Mouse (Mus musculus) midbrain, embryonic 12.5 days (tissue): ENCODE measurements around the gene Ccdc141. TPM values are rescaled to one million over a fixed set of nuclear protein-coding genes. Genes with fewer than 3 reads are reported as not detected.

Experiments
- ATAC-seq: fragments of 200-750 bp; cut with Nextera tagmentation; 2 replicates; pipeline ENCODE4 v1.8.0; 2017; ENCODE audit warnings: low read depth, moderate TSS enrichment, moderate library complexity; ENCODE audit not compliant: low FRiP score
- H3K27ac ChIP-seq: fragments of 300-500 bp; sonication (generic); replicated peaks from 2 replicates; pipeline ENCODE4 v1.5.1; 2016; ENCODE audit warnings: mild to moderate bottlenecking
- H3K27me3 ChIP-seq: fragments of 300-500 bp; sonication (generic); 2 replicates; pipeline ENCODE4 v1.6.1; 2016; ENCODE audit warnings: mild to moderate bottlenecking
- H3K36me3 ChIP-seq: fragments of 300-500 bp; sonication (generic); 2 replicates; pipeline ENCODE4 v1.6.1; 2016
- H3K4me1 ChIP-seq: fragments of 300-500 bp; sonication (generic); 2 replicates; pipeline ENCODE4 v1.6.1; 2016
- H3K4me2 ChIP-seq: fragments of 300-500 bp; sonication (generic); replicated peaks from 2 replicates; pipeline ENCODE4 v1.6.1; 2016; ENCODE audit warnings: mild to moderate bottlenecking, moderate library complexity
- H3K4me3 ChIP-seq: fragments of 300-500 bp; sonication (generic); 2 replicates; pipeline ENCODE4 v1.5.1; 2016; ENCODE audit warnings: mild to moderate bottlenecking
- H3K9ac ChIP-seq: fragments of 300-500 bp; sonication (generic); replicated peaks from 2 replicates; pipeline ENCODE4 v1.6.1; 2016; ENCODE audit warnings: mild to moderate bottlenecking, moderate library complexity
- H3K9me3 ChIP-seq: fragments of 300-500 bp; sonication (generic); 2 replicates; pipeline ENCODE4 v1.6.1; 2016; ENCODE audit warnings: mild to moderate bottlenecking
- WGBS: fragments of 180-500 bp; shearing (Covaris S2); methylation state at CpG from one replicate; pipeline ENCODE4 v1.1.7; 2016; 5-methylcytosine and 5-hydroxymethylcytosine counted together
- polyA plus RNA-seq: library from polyadenylated mRNA; unstranded; fragments of >200 nt; fragmentation: Nextera tagmentation; extraction: Ambion mirVana; gene quantifications from 2 replicates; pipeline ENCODE4 v1.2.1, GENCODE M21; 2016

Gene Ccdc141
- polyA plus RNA-seq, 1 experiment from 2014 or later = 4.7 TPM

DNA sequence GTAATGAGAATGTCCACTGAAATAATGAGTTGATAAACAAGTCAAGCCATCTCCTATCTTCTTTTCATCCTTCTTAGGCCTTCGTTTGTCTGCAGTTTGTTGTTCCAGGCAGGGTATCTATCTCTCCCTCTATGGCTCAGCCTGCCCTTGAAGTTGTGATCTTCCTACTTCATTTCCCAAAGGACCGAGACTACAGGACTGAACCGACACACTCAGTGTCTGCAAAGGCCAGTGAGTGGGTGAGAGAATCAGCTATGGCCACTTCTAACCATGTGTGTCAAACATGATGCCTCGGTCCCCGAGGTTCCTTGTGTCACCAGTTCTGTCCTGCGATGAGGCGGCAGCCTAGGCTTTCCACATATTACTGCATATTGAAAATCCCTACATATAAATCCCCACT, 19.2 kb upstream of the Ccdc141 start:
- Histone ChIP-seq H3K4me3 (no peak overlapping the region), H3K36me3 (peaks cover 58% of the 10 kb centered on the region), H3K27me3 (no peaks in the 10 kb centered on the region), H3K4me2 (no peak overlapping the region), H3K27ac (no peak overlapping the region), H3K9me3 (no peaks in the 10 kb centered on the region), H3K9ac (no peak overlapping the region), H3K4me1 (no peaks in the 10 kb centered on the region)
- 94% methylated on average over 7 of the region's 7 CpGs for WGBS
- no peak for ATAC-seq

DNA sequence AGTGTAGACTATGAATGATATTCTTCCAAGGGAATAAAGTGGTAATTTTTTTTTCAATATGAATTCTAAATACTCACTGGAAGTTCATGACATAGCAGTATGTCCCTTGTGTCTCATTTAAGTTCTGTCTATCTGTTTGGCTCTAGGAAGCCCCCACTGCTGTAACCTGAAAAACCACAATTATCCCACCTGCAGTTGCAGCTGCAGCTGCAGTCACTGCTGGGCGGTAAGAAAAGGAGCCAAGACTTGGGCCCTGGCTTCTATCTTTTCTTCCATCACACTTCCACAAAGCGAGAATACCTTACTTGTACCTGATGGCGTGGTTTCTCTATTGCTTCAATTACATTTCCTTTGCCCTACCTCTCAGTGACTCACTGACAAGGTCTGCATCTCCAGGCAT, 17.1 kb upstream of the Ccdc141 start:
- H3K36me3 ChIP-seq = peaks cover 49% of the 10 kb centered on the region

DNA sequence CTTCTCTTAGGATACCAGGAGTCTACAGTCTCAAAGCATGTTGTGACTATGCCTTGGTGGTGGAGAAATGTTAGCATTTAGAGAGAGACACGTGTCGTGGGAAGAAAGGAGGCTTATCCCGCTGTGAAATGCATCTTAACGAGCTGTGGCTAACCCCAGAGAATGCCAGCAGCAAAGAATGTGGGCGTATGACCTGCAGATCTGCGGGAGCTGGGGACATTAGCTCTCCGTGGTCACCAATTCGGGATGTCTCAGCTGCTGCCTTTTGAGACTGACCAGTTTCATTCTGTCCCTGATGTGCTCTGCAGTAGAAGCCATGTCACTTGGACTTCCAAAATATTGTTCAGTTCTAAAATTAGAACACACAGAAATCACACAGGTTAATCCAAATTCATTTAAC, 16.5 kb upstream of the Ccdc141 start:
- 57% methylated on average over 8 of the region's 8 CpGs for WGBS
- peaks cover 47% of the 10 kb centered on the region for H3K36me3 ChIP-seq

More for the DNA sequence above, 17.1 kb upstream of the Ccdc141 start:
- Histone ChIP-seq H3K4me3 (no peak overlapping the region), H3K27me3 (no peaks in the 10 kb centered on the region), H3K27ac (no peak overlapping the region), H3K9ac (no peak overlapping the region), H3K9me3 (no peaks in the 10 kb centered on the region), H3K4me1 (no peaks in the 10 kb centered on the region), H3K4me2 (no peak overlapping the region)
- no peak for ATAC-seq
- 95% methylated on average over 3 of the region's 3 CpGs for WGBS

DNA sequence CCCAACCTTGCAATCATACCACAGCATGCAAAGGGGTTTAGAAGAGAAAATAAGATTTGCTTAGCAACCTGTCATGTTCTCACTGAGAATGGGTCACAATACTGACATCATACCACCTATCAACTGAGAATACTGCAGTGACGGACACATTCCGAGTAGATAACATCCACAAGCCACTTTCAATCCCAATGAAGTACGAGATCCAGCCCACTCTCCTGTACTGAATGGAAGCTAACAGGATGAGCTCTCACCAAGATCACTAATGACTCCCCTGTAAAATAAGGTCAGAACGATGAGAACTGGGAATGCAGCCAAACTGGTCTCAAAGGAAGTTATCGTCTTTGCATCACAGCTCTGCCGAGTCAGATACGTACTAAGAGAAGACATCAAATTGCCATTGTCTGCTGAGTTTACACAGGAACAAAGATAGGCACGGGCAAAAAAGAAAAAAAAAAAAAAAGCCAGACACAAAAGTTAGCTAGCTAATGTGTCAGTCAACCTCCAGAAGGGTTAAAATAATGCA, 13.7 kb upstream of the Ccdc141 start:
- Histone ChIP-seq H3K4me3 (no peak overlapping the region), H3K4me2 (no peak overlapping the region), H3K4me1 (no peaks in the 10 kb centered on the region), H3K9ac (no peak overlapping the region), H3K9me3 (no peaks in the 10 kb centered on the region), H3K36me3 (peaks cover 24% of the 10 kb centered on the region), H3K27ac (no peak overlapping the region), H3K27me3 (no peaks in the 10 kb centered on the region)
- 79% methylated on average over 8 of the region's 8 CpGs for whole genome bisulfite sequencing
- ATAC-seq = no peak

More for the DNA sequence above, 16.5 kb upstream of the Ccdc141 start:
- Histone ChIP-seq H3K4me2 (no peak overlapping the region), H3K4me3 (no peak overlapping the region), H3K27ac (no peak overlapping the region), H3K9ac (no peak overlapping the region), H3K27me3 (no peaks in the 10 kb centered on the region), H3K9me3 (no peaks in the 10 kb centered on the region), H3K4me1 (no peaks in the 10 kb centered on the region)
- no peak for ATAC-seq

DNA sequence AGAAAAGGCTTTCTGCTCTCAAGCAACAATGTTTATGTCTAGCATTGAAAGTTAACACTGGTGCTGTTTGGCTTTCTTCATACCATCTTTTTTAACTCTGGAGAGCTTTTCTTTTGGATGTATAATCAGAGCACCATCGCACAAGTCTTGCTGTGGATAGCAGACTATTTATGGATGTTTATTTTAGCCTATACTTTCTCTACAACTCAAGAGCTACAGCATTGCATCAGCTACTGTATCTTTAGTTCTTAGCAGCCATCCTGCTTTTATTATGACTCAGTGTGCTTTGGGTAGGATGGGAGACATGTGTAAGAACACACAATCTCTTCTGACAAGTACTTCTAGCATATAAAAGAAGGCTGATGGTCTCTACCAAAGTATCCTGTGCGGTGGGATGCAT, 13.2 kb upstream of the Ccdc141 start:
- Histone ChIP-seq H3K4me1 (no peaks in the 10 kb centered on the region), H3K9me3 (no peaks in the 10 kb centered on the region), H3K9ac (no peak overlapping the region), H3K36me3 (peaks cover 24% of the 10 kb centered on the region), H3K27me3 (no peaks in the 10 kb centered on the region), H3K4me2 (no peak overlapping the region), H3K27ac (no peak overlapping the region), H3K4me3 (no peak overlapping the region)
- WGBS = 95% methylated on average over 2 of the region's 2 CpGs
- ATAC-seq = no peak

DNA sequence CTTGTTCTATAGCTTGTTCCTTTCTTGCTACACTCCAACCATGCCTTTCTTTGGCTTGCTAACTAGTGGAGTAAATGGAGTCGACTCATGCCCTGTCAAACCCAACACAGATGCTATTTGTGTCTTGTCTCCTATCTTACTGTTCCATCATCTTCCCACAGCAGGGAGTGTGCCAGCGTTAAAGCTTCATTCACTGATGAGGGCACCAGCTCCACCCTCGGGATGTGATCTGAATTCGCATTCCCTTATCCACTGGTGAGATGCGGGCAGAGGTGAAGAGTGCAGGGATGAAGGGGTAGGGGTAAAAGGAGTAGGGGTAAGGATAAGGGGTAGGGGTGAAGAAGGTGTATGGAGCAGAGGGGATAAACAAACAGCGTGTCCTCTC, 12.6 kb upstream of the Ccdc141 start:
- Histone ChIP-seq H3K9me3 (no peaks in the 10 kb centered on the region), H3K9ac (no peak overlapping the region), H3K27me3 (no peaks in the 10 kb centered on the region), H3K27ac (no peak overlapping the region), H3K4me2 (no peak overlapping the region), H3K4me1 (no peaks in the 10 kb centered on the region), H3K4me3 (no peak overlapping the region), H3K36me3 (peaks cover 21% of the 10 kb centered on the region)
- no peak for ATAC-seq
- WGBS = 88% methylated on average over 6 of the region's 6 CpGs

DNA sequence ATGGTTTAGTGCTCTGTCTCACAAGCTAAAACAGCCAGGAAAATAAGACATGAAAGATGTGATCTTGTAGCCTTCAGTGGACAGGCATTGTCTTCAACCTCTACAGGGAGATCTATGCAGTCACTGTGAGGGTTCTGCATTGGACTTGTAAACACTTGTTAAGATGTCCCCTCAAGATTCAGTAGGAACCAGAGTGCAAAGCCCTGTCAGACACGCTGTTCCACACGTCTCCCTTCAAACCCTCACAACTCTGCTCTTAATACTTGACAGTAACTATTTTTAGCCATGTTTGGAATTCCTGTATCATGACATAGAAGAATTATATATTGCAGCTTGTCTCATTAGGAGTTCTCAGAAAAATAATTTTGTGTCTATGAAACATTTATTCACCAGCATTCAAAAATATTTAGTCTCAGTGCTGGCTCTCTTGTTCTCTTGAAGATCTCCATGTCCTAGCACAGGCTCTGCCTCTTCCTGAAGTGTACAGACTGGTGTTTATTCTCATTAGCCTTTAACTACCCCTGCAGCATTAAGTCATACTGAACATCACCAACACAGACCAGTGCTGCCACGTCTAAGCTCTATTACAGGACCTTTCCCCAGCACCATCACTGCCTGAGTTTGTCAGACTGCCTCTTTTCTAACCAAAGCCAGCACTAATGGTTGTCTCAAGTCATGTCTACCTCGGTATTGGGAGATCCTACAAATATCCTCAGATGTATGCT, 12.0 kb upstream of the Ccdc141 start:
- H3K27ac ChIP-seq = no peak overlapping the region
- no peaks in the 10 kb centered on the region for H3K4me1 ChIP-seq
- no peak for ATAC-seq
- H3K36me3 ChIP-seq = peaks cover 16% of the 10 kb centered on the region
- H3K9me3 ChIP-seq = no peaks in the 10 kb centered on the region
- no peak overlapping the region for H3K9ac ChIP-seq
- H3K4me3 ChIP-seq = no peak overlapping the region
- 94% methylated on average over 4 of the region's 4 CpGs for WGBS
- H3K4me2 ChIP-seq = no peak overlapping the region
- H3K27me3 ChIP-seq = no peaks in the 10 kb centered on the region

DNA sequence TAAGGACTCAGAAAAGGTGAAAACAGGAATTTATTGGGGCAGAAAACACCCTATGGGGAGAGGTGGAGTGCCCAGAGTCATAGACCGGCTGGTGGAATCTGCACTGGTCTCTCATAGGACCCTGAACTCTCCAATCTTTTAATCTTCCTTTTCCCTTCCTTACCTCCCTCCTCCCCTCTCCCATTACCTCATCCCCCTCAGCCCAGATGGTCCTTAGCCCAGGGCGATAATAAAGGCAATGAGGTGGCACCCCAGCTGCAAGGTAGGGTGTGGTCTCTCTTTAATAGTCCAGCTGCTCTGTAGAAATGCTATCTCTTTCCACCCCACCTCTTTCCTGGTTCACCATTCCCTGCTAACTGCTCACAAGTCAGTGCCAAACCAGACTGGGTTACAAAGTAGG, 7.0 kb upstream of the Ccdc141 start:
- H3K9me3 ChIP-seq = no peaks in the 10 kb centered on the region
- H3K9ac ChIP-seq = no peak overlapping the region
- no peak overlapping the region for H3K27ac ChIP-seq
- 81% methylated on average over 2 of the region's 2 CpGs for WGBS
- ATAC-seq = no peak
- no peak overlapping the region for H3K4me2 ChIP-seq
- no peak overlapping the region for H3K4me3 ChIP-seq
- peaks cover under 1% of the 10 kb centered on the region; the same call in 1 of the 2 replicates for H3K4me1 ChIP-seq
- H3K27me3 ChIP-seq = no peaks in the 10 kb centered on the region
- H3K36me3 ChIP-seq = no peaks in the 10 kb centered on the region

DNA sequence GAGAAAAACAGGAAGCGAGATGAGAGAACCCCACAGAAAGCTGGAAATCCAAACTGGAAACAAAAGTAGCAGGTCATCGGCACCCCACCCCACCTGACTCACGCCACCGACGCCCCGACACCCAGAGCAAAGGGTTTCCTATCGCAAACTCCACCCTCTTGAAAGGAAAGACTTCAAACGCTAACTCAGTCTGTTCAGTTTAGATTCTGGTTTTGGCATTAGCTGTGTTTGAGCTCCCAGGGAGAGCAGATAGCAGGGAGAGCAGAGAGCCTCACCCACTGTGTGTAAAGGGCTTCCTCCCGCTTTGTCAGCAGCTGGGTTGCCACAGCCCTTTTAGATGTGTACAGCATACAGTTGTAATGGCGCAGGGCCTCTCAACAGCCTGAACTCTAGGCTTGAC, 6.0 kb upstream of the Ccdc141 start:
- Histone ChIP-seq H3K9ac (no peak overlapping the region), H3K36me3 (no peaks in the 10 kb centered on the region), H3K4me3 (no peak overlapping the region), H3K4me1 (peaks cover 11% of the 10 kb centered on the region), H3K4me2 (no peak overlapping the region), H3K27ac (no peak overlapping the region), H3K27me3 (no peaks in the 10 kb centered on the region), H3K9me3 (no peaks in the 10 kb centered on the region)
- ATAC-seq = no peak
- WGBS = 75% methylated on average over 10 of the region's 10 CpGs

DNA sequence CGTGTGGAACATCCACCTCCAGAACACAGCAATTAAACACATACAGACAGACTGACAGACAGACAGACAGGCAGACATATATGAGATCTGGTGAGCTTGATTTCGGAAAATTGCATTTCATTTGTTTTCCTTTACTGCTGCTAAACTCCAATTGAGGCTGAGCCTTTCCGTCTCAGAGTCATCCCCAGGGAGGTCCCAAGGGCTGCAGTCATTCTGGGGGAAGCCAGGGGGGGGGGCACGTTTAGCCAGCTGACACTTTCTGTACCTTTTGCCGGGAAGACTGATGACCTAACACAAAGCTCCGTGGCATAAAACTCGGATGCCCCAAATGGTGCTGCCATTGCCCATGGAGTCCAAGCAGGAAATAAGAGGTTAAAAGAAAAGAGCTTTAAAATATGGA, 5.0 kb upstream of the Ccdc141 start:
- no peak overlapping the region for H3K9ac ChIP-seq
- H3K4me1 ChIP-seq = peaks cover 17% of the 10 kb centered on the region
- ATAC-seq = no peak
- H3K4me3 ChIP-seq = no peak overlapping the region
- H3K36me3 ChIP-seq = no peaks in the 10 kb centered on the region
- H3K4me2 ChIP-seq = no peak overlapping the region
- WGBS = 73% methylated on average over 7 of the region's 7 CpGs
- no peak overlapping the region for H3K27ac ChIP-seq
- no peaks in the 10 kb centered on the region for H3K27me3 ChIP-seq
- H3K9me3 ChIP-seq = no peaks in the 10 kb centered on the region

DNA sequence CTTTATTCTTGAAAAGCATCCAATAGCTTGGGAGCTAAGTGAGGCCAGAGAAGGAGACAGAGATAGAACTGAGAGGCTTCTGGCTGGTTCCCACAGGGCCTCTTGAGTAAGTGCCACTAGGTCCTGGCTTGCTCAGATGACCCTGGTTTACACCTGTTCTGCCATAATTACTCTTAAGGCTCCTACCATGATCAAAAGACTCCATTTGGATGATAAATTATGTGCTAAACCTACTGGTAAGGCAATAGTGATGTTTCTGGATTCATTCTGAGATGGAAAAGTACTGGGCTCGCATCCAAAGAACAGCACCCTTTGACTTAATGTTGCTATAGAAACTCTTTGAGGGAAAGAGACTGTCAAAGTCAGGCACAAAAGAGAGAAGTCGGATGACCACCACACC, 3.9 kb upstream of the Ccdc141 start:
- Histone ChIP-seq H3K9ac (no peak overlapping the region), H3K4me2 (no peak overlapping the region), H3K4me1 (peaks cover 25% of the 10 kb centered on the region), H3K36me3 (no peaks in the 10 kb centered on the region), H3K27ac (no peak overlapping the region), H3K27me3 (peaks cover 3% of the 10 kb centered on the region; the same call in 1 of the 2 replicates), H3K4me3 (no peak overlapping the region), H3K9me3 (no peaks in the 10 kb centered on the region)
- no peak for ATAC-seq
- WGBS = 62% methylated on average over 2 of the region's 2 CpGs

DNA sequence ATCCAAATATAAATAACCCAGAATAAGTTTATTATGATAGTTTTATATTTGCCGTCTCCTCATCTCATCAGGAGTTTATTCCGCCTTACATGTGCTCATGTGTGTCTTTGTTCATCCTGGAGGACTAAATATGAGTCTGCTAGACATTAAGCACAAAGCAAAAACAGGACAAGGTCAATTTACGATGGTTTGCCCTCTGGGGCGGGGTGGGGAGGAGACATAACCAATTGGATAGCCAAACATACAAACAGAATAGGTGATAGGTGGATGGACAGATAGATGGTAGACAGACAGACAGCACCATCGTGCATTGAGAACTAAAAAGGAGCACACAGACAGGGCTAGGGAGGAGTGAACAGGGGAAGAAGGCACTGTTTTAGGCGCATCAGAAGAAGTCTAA, 3.4 kb upstream of the Ccdc141 start:
- 89% methylated on average over 6 of the region's 6 CpGs for WGBS
- peaks cover 25% of the 10 kb centered on the region for H3K4me1 ChIP-seq

DNA sequence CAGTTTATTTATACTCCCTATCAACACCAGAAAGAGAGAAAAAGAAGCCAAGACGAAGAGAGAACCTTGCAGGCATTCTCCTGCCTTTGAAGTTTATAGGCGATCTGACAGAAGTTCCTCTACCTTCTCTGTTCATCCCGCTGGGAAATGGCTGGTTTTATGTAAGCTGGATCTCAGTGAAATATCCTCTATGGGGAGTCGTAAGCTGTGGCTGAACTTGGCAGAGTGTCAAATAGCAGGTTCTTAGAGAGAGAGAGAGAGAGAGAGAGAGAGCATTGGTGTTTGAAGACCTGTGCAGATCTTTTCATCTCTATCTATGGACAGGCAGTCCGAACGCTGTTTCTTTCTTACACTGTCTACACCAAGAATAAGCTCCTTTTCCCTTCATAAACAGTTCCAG, 2.9 kb upstream of the Ccdc141 start:
- H3K4me3 ChIP-seq = no peak overlapping the region
- H3K27me3 ChIP-seq = peaks cover 6% of the 10 kb centered on the region
- no peak overlapping the region for H3K27ac ChIP-seq
- no peaks in the 10 kb centered on the region for H3K9me3 ChIP-seq
- H3K4me1 ChIP-seq = peaks cover 25% of the 10 kb centered on the region
- H3K9ac ChIP-seq = no peak overlapping the region
- H3K4me2 ChIP-seq = no peak overlapping the region
- 70% methylated on average over 6 of the region's 6 CpGs for WGBS
- no peaks in the 10 kb centered on the region for H3K36me3 ChIP-seq
- no peak for ATAC-seq

More for the DNA sequence above, 3.4 kb upstream of the Ccdc141 start:
- no peak overlapping the region for H3K27ac ChIP-seq
- no peak overlapping the region for H3K4me3 ChIP-seq
- no peak for ATAC-seq
- H3K27me3 ChIP-seq = peaks cover 4% of the 10 kb centered on the region
- no peaks in the 10 kb centered on the region for H3K36me3 ChIP-seq
- no peak overlapping the region for H3K9ac ChIP-seq
- H3K4me2 ChIP-seq = no peak overlapping the region
- H3K9me3 ChIP-seq = no peaks in the 10 kb centered on the region
